Mouse (Mus musculus): ENCODE data around the gene Hspa1b.
A peak's percentile ranks its signal among the peaks of the same experiment; 100 is the strongest.

DNA sequence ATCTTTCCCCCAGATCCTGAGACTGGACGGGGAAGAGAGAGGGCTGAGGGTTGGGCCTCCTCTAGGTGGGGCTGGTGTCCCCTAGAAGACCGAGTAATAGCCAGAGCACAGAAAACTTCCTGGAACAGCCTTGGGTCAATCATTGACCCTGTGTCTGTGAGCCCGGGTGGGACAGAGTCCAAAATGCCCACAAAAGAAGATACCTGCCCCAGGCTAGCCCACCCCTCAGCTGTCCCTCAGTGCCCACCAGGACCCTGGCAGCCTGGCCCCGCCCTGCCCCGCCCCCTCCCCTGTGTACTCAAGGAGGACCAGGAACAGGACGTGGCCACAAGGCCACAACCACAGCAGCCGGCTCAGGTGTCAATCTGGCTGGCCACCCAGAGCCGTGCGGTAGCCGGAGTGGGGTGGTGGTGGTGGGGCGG is 43.6 kb downstream of the Hspa1b start:
- TF ChIP-seq POLR2A (IDR thresholded peaks at IDR 0.05; ENCODE audit: low read depth, low read length) (no peak), CTCF (IDR thresholded peaks at IDR 0.05; ENCODE audit: extremely low read depth, insufficient read depth, insufficient read length, insufficient replicate concordance) (0 out of 2 replicates have a peak, but pooled peaks have one; percentile 4)
